Mouse (Mus musculus) G1E (cell line): ENCODE data around the gene Umod.

Experiments used
- CTCF ChIP-seq: IDR thresholded peaks from 2 replicates; pipeline ENCODE4 v1.5.1; 2012; ENCODE audit warnings: low read depth, low read length, inconsistent platforms, mixed read lengths
- GATA1 ChIP-seq: IDR thresholded peaks from 2 replicates; pipeline ENCODE4 v1.6.1; 2012; ENCODE audit warnings: borderline replicate concordance, low read length, inconsistent platforms, mixed read lengths
- TAL1 ChIP-seq: conservative IDR thresholded peaks from 2 replicates; pipeline ENCODE4 v1.6.1; 2012; ENCODE audit warnings: low read depth, low read length, inconsistent platforms, mixed read lengths

- TF ChIP-seq CTCF: no peak
- TF ChIP-seq TAL1: no peak
- no peak for TF ChIP-seq GATA1
These were observed 40.1 kb upstream of the Umod start, which contains the start of gene Acsm5 for GRCm38 (mm10) chr7:119519163-119519562.
